Mouse (Mus musculus) c-Kit-positive CD71-positive TER-119-negative erythroid progenitor cells, embryonic 14.5 days (primary cell): ENCODE measurements around the gene Efcab14.

Source experiments
- DNase-seq: peaks from one replicate; pipeline ENCODE4 v3.0.0-alpha.2; 2013; ENCODE audit warnings: low read depth

The Efcab14 gene

GRCm38 (mm10) chr4:115777627-115778026, 40.1 kb downstream of the Efcab14 start:
- DNase-seq, result no peak

- DNase-seq, result no peak
Observed at GRCm38 (mm10) chr4:115780269-115780668, 42.7 kb downstream of the Efcab14 start.

GRCm38 (mm10) chr4:115780918-115781317, 43.4 kb downstream of the Efcab14 start, which contains the start of gene Tex38:
Gene Tex38 (minus strand): TSS chr4:115781018.
- DNase-seq, result no peak

- no peak for DNase-seq
Observed at GRCm38 (mm10) chr4:115782026-115782805, 44.7 kb downstream of the Efcab14 start.

DNA sequence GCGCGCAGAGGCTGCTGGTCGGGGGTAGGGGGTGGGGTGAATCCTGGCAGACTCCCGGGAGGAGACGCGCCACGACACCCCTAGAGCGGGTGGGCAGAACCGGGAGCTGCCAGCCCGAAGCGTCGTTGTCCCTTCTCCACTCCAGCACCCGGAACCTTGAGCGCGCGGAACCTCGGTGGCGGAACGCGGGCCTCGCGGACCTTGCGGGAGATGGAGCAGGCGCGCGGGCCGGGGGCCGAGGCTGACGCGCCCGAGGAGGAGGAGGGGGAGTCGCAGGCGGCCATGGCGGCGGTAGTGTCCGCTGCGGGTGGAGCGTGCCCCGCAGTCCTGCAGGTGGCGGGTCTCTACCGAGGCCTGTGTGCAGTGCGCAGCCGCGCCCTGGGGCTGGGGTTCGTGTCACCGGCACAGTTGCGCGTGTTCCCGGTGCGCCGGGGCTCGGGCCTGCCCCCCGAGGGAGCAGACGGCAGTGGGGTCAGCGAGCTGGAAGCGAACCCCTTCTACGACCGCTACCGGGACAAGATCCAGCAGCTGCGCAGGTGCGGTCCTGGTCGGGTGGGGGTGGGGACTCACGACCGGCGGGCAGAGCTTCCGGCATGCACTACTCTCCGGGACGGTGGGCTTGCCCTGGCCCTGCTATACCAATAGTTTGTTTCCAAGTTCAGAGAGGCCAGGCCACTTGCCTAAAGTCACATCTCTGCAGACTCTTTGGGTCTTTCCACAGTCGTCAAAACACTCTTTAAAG, 47.4 kb downstream of the Efcab14 start, which contains the start of gene Atpaf1:
Atpaf1 (plus strand) TSS at position 44 of the 742 bp plus-strand sequence.
- peak; percentile 46 for DNase-seq

DNA sequence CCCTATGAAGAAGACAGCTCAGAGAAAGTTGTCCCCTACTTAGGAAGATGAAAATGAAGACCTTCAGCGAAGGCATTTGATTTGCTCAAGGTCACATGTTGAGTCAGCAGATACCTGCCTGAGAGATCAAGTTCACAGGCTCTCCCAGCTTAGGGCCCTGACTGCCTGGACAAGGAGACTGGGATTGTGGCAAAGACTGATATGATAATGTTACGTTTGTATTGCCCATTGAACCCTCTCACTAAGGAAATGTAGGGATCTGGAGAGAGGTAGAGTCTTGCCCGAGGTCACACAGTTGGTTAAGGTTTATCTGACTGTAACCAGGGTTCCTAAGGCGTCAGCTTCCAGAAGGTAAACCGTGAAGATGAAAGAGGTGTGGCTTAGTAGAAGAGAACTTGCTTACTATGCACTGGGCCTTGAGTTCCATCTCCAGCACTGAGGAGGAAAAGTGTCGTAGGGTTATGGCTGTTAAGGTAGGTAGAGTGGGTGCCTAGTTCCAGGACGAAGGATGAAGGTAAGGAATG, 48.0 kb downstream of the Efcab14 start:
- peak; percentile 30 for DNase-seq

DNA sequence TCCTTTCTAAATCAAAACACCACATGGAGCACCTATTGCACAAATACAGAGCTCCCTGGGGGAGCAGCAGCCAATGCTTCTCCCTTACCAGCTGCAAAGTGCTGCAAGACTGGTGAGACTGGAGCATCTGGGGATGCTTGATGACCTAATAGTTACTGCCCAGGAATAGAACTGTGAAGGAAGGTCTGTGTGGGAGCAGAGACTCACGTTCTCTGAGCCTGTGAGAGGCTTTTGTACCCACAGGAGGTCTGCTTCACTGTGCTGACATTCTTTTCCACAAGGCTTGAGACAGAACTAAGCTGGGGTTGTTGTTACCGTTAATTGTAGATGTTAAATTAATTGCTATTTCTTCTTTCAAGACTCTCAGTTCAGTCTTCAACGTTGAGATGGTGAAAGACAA, 53.3 kb downstream of the Efcab14 start:
- no peak for DNase-seq

DNA sequence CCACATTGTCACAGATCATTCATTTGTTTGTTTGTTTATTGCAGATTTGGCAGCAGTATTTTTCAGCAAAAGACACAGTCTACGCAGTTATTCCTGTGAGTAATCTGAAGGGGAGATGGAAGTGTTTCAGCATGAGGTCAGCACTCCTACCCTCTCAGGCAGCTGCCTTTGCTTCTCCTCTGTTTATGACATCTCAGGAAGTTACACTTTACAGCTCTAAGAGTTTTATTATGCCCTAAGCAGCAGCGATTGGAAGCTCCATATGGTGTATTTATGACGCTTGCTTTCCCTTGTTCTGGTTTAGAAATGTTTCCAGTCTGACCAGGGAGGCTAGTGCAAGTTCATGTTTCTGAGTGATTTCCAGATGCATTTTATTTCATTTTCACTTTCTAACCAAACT, 57.8 kb downstream of the Efcab14 start:
- DNase-seq, result no peak

GRCm38 (mm10) chr4:115799981-115800380, 62.4 kb downstream of the Efcab14 start:
- DNase-seq, result no peak

DNA sequence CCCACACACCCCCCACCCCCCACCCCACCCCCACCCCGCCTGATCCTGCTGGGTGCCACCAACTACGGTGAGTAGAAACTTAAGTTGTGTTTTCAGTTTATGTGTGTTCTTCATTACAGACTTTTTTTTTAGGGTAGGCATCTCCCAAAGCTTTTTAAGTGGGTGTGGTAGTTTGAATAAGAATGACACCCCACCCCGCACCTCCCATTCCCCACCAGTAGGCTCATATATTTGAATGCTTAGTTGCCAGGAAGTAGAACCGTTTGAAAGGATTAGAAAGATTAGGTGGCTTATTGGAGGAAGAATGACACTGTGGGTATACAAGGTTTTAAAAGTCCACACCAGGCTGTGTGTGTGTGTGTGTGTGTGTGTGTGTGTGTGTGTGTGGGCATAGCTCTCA, 74.8 kb downstream of the Efcab14 start:
- no peak for DNase-seq

- no peak for DNase-seq
Observed at GRCm38 (mm10) chr4:115815606-115816005, 78.1 kb downstream of the Efcab14 start.

GRCm38 (mm10) chr4:115820199-115820598, 82.7 kb downstream of the Efcab14 start:
- DNase-seq, result no peak

- no peak for DNase-seq
Observed at GRCm38 (mm10) chr4:115820944-115821343, 83.4 kb downstream of the Efcab14 start.

GRCm38 (mm10) chr4:115821431-115821830, 83.9 kb downstream of the Efcab14 start:
- no peak for DNase-seq

- DNase-seq, result no peak
Observed at GRCm38 (mm10) chr4:115821928-115822327, 84.4 kb downstream of the Efcab14 start.

- no peak for DNase-seq
Observed at GRCm38 (mm10) chr4:115824178-115824577, 86.6 kb downstream of the Efcab14 start.

- no peak for DNase-seq
Observed at GRCm38 (mm10) chr4:115825271-115825670, 87.7 kb downstream of the Efcab14 start.
